Mouse (Mus musculus): ENCODE measurements around the gene Fbxw10.

- TF ChIP-seq CTCF (IDR thresholded peaks at IDR 0.05; ENCODE audit: extremely low read depth, insufficient read length, insufficient replicate concordance, low read depth, low read length) = no peak
- TF ChIP-seq POLR2A (IDR thresholded peaks at IDR 0.05; ENCODE audit: low read depth, low read length) = no peak
These were observed 64.5 kb downstream of the Fbxw10 start for GRCm38 (mm10) chr11:62911362-62911761.
